Mouse (Mus musculus): ENCODE data around the gene Fam53b.

Fam53b gene

DNA sequence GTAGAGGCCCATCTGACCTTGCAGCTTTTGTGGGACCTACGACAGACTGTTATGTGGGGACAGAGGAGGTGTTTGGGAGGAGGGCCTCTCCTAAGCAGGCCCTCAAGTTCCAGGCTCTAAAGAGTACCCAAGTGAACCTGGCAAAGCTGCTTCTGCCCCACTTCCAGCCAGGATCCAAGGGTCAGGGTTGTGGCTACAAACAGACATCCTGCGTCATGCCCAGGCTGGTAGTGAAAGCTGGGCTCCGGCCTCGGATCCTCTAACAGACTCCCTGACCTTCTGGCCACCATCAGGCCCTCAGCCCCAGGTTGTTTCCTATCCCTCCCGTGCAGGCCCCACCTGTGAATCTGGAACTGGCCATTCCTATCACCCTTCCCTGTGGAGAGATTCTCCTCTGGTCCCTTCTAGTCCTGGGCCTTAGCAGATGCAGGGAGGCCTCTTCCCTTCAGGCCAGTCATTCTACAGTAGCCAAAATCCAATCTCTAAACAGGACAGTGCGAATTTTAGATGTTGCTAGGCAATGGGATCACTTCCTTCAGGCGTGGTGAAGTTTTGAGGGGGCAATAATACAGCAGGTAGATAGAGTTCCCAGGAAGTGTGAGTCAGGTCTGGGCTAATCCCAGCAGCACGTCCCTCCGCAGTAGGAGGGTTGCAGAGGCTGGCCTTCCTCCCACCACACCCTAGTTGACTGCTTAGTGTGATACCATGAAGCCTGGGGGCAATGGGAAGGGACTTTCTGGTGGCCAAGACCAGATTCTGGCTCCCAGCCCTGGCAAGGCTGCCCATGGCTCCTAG lies 110.0 kb downstream of the Fam53b start:
- no peak for DNase-seq

DNA sequence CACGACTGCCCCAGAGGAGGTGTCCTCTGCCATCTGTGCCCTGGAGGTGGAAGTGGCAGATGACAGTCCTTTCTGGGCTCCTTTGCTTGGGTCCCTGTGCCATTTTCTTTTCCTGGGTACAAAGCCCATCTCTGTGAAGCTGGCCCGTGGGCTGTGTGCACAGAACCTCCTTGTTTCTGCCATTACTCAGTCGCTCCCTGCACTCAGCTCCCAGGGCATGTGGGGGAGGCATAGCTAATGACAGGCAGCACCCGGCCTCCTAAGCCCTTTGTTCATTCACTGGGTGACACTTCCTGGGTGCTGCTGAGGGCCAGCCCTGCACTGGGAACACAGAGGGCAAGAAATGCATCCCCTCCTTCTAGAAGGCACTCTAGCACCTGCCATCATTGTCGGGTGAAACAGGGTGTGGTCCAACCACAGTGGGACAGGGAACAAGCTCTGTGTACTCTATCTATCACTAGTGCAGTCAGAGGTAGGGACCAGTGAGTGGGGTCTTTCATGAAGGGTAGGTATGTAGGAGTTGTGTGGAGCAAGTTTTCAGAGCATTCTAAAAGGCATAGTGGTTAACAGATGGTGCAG lies 111.1 kb downstream of the Fam53b start:
- DNase-seq, result no peak

DNA sequence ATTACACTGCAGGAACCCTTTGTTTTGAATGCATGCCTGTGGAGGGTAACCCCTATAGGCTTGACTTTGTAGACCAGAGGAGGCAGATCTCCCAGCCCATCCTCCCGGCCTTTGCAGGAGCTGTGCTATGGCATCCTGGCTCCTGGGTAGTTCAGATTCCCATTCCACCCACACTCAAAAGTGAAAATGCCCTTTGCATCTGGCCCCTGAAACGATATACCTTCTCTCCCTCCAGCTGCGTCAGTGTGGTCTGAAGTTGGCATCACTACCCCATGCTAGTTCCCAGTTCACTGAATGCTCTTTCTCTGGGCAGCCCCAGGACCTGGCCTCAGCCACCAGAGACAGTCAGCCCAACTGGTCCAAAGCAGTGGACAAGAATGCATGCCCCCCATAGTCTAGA lies 111.7 kb downstream of the Fam53b start:
- no peak for DNase-seq

DNA sequence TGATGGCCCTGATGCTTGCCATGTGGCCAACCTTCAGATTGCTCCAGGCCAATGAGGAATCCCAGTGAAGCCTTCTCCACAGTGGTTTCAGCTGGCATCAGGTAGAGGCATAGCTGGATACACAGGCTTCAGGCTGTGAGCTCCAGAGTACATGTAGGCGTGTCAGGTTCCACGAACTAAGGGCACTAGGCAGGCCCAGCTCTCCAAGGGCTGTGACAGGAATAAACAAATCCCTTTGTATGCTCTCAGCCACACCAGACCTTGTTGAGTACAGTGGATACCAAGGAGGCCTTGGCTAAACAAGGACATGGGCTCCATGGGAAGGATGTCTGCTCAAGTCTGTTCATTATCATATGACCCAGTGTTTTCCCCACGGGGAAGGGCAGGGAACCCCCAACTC lies 112.3 kb downstream of the Fam53b start:
- no peak for DNase-seq

GRCm38 (mm10) chr7:132700107-132700506 lies 113.6 kb downstream of the Fam53b start:
- no peak for DNase-seq

- no peak for DNase-seq
Observed at GRCm38 (mm10) chr7:132699639-132700038, 114.0 kb downstream of the Fam53b start.

- no peak for DNase-seq
Observed at GRCm38 (mm10) chr7:132699165-132699564, 114.5 kb downstream of the Fam53b start.

DNA sequence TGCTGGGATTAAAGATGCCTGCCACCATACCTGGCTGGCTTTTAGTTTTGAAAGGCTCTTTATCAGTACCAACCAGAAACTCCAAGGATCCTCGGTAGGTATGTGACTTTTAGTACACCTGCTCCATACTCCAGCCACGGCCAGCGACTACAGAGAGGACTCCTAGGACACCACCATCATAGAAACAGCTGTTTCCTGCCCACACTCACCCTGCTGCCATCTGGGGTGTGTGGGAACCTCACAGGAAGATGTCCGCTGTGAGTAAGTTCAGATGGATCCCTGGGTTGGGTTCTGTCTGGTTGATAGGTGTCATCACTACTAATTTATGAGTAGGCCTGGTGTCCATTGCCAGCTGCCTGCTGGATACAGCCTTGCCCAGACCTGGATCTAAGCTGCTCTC lies 114.9 kb downstream of the Fam53b start:
- no peak for DNase-seq

DNA sequence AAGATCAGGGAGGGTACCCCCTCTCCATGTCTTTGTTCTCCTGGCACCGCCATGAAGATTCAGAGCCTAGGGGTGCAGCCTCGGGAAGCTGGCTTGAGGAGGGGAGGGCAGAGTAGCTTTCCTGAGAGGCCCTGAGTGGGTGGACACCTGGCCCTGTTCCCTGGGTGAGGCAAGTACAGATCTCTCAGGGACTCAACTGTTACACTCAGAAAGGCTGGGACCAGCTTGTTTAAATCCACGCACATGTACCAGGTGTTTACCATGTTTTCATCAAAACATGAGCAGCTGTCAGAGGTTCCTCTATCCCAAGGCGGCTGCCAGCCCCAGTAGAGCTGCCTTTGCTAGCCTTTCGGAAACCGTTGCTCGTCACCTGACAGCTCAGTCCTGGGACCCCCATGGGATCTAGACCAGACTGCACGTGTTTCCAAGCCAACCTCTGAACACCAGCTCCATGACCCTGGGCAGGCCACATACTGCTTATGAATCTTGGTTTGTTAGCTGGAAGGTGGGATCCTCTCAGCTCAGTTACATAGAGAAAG lies 116.4 kb downstream of the Fam53b start:
- no peak for DNase-seq

- no peak for DNase-seq
Observed at GRCm38 (mm10) chr7:132693561-132693960, 120.1 kb downstream of the Fam53b start.

DNA sequence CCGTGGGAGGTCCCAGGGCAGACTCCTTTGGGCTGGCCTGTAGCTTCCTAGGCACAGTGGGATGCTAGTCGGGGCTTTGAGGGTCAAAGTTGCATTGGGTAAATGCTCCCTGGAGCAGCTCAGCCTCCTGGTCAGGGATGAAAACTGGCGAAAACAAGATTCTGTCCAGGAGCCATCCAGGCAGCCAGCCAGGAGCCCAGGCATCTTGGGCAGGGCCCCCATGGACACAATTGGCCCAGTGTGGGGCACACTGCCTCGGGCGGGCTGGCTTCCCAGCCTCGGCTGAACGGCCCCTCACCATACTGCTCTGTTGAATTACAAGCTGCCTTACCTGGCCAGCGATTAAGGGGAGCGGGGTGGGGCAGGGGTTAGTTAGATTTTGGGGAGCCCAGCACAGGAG lies 121.0 kb downstream of the Fam53b start:
- DNase-seq, result peak; percentile 33

DNA sequence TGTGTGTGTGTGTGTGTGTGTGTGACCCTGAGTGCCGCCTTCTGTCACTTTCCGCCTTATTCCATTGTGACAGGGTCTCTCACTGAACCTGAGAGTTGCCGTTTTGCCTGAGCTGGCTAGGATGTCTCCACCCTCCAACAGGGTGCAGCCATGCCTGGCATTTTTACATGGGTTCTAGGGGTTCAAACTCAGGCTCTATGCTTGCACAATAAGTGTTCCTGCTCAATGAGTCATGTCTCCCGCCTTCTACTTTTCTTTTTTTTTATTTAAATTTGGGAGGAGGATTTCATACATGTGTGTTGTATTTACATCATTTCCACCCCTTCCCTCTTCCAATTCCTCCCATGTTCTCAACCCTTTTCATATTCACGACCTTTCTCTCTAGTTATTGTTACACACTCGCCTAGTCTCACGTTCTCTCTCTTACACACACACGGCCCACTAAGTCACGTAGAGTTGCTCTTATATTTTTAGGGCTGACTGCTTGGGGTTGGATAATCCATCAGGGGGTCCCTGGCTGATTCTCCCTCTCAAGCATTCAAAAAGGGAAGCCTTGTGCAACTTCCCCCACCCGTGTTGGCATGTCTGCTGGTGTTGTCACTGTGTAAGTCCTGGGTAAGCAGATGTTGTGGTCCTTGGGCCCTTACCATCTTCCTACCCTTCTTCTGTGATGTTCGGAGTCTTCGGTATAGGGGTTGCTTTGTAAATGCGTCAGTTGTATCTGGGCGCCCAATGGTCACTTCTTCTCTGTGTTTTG lies 122.8 kb downstream of the Fam53b start:
- no peak for DNase-seq

- DNase-seq, result no peak
Observed at GRCm38 (mm10) chr7:132689722-132690121, 124.0 kb downstream of the Fam53b start.

- DNase-seq, result no peak
Observed at GRCm38 (mm10) chr7:132688721-132689120, 125.0 kb downstream of the Fam53b start.

DNA sequence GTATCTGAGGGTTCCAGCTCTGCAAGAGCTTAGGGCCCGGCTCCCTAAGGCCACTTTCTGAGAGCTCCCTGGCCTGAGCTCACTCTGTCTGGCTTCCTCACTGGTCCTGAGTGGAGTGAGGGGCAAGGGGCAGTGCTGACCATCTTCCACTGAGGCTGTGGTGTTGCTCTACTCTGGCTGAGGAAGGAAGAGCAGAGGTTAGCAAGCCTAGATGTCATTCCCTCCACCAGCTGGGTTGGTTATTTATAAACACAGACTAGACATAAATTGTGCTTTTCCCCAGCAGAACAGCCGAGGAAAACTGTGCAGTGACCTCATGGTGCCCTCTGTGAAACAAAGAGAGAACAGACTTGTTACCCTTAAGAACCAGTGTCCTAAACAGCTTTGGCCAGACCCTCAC lies 125.8 kb downstream of the Fam53b start:
- DNase-seq, result no peak

- no peak for DNase-seq
Observed at GRCm38 (mm10) chr7:132686515-132686914, 127.2 kb downstream of the Fam53b start.

DNA sequence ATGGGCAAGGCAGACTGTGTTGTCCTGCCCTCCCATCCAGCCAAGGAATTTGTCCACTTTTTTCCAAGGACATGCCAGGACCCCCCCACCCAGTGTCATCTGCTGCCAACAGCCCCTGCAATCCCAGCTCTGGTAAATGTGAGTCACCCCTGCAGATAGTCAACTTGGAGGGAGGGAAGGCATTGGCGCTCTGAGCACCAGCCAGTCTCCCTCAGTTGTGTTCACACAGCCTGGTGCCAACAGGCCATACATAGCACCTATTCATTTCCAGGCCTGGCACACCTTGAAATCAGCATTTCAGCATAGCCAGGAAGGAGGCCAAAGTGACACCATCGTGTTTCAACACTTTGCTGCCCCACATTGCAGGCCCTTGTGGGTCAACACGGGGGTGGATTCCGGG lies 129.8 kb downstream of the Fam53b start:
- DNase-seq, result no peak

DNA sequence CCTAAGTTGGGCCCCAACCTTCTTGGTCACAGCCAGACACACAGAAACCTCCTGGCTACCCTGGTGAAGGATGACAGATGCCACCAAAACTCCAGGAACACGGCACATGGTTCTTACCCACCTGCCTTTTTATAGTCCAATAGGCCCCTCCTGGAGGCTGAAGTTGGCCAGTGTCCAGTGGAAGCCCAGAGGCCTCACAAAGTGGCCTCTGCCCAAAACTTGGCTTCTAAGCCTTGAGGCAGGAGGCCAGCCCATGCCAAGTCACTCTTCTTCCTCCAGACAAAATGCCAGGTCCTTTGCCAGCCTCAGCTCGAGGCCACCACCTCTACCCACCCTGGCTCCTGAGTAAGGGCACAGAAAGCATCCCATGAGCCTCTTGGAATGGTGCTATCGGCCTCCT lies 130.8 kb downstream of the Fam53b start:
- DNase-seq, result peak; percentile 49

- DNase-seq, result no peak
Observed at GRCm38 (mm10) chr7:132682336-132682735, 131.3 kb downstream of the Fam53b start.

DNA sequence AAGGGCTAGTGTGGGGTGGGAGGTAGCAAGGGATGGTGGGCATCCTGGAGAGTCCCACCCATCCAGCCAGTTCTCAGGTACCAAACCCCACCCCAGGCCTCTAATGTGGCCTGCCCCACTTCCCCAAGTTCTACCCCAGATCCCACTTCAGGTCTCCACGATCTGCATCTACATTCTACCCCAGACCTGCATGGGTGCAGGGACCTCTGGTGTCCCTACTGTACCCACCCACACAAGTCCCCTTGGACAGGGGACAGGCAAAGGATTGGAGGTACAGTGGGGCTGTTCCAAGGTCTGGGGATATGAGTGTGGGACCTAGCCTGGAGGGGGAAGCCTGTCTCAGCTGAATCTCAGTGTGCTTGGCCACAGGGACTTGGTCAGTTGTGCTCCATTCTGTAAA lies 131.9 kb downstream of the Fam53b start:
- no peak for DNase-seq

DNA sequence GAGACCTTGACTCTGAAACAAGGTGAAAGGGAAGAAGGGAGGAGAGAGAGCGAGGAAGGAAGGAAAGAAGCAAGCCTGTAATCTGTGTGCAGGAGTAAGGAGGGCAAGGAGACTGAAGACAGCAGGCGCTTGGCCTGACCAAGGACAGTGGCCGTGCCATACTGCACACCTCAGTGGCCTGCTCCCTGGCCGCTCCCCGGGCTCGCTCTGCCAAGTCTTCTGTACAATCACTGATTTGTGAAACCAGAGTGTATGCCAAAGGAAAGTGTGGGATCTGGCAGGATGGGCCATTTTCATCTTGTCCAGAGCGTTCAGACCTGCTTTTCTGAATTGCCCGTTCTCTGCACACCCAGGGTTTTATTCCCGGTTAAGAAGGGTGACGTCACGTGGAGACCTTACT lies 132.4 kb downstream of the Fam53b start:
- DNase-seq, result peak; percentile 85

- no peak for DNase-seq
Observed at GRCm38 (mm10) chr7:132679549-132679948, 134.1 kb downstream of the Fam53b start.

DNA sequence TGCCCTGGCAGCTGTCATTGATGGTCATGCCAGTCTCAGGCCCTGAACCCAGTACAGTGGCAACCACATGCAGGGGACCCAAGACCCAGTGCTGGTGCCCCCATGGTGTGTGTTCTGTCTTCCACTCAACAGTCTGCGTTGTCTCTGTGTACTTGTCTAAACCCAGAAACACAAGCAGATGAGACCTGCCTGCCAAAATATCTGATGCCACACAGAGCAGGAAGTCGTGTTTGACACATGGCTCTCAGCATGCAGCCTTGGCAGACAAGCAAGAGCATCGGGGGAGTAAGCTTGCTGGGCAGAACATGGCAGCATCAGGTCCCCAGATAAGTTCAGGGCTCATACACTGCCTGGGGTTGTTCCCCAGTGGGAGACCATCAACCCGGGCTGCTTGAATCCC lies 134.6 kb downstream of the Fam53b start:
- peak; percentile 89 for DNase-seq

- no peak for DNase-seq
Observed at GRCm38 (mm10) chr7:132675922-132676321, 137.8 kb downstream of the Fam53b start.
